Mouse (Mus musculus) forebrain, embryonic 16.5 days (tissue): ENCODE results near the gene Zic5. TPM values are rescaled to one million over a fixed set of nuclear protein-coding genes. Genes with fewer than 3 reads are reported as not detected.

Source experiments
- ATAC-seq: fragments of 200-750 bp; cut with Nextera tagmentation; 2 replicates; pipeline ENCODE4 v1.8.0; 2017; ENCODE audit warnings: mild to moderate bottlenecking, moderate library complexity
- H3K27ac ChIP-seq: fragments of 300-500 bp; sonication (generic); 2 replicates; pipeline ENCODE4 v1.5.1; 2014; ENCODE audit warnings: low read length, control low read depth
- H3K27me3 ChIP-seq: fragments of 300-500 bp; sonication (generic); replicated peaks from 2 replicates; pipeline ENCODE4 v1.6.1; 2014; ENCODE audit warnings: low read length; ENCODE audit not compliant: control insufficient read depth, insufficient read depth
- H3K36me3 ChIP-seq: fragments of 300-500 bp; sonication (generic); 2 replicates; pipeline ENCODE4 v1.6.1; 2014; ENCODE audit not compliant: control insufficient read depth, insufficient read depth
- H3K4me1 ChIP-seq: fragments of 300-500 bp; sonication (generic); replicated peaks from 2 replicates; pipeline ENCODE4 v1.6.1; 2014; ENCODE audit warnings: low read length; ENCODE audit not compliant: control insufficient read depth, insufficient read depth
- H3K4me2 ChIP-seq: fragments of 300-500 bp; sonication (generic); 2 replicates; pipeline ENCODE4 v1.6.1; 2014; ENCODE audit warnings: mild to moderate bottlenecking, low read length, control low read depth
- H3K4me3 ChIP-seq: fragments of 300-500 bp; sonication (generic); replicated peaks from 2 replicates; pipeline ENCODE4 v1.5.1; 2014; ENCODE audit warnings: mild to moderate bottlenecking, low read length, control low read depth
- H3K9ac ChIP-seq: fragments of 300-500 bp; sonication (generic); replicated peaks from 2 replicates; pipeline ENCODE4 v1.6.1; 2014; ENCODE audit warnings: low read depth, low read length, control low read depth
- H3K9me3 ChIP-seq: fragments of 300-500 bp; sonication (generic); 2 replicates; pipeline ENCODE4 v1.6.1; 2016; ENCODE audit warnings: low read length; ENCODE audit not compliant: control insufficient read depth
- WGBS: fragments of 180-500 bp; shearing (Covaris S2); extraction: QIAGEN DNeasy Blood & Tissue Kit; methylation state at CpG from one replicate; pipeline ENCODE4 v1.1.7; 2014; 5-methylcytosine and 5-hydroxymethylcytosine counted together
- polyA plus RNA-seq: library from polyadenylated mRNA; unstranded; fragments of >200 nt; fragmentation: Nextera tagmentation; extraction: Ambion mirVana; gene quantifications from 2 replicates; pipeline ENCODE4 v1.2.1, GENCODE M21; 2015

Zic5 gene
- polyA plus RNA-seq, 1 experiment from 2014 or later = 8.7 TPM

DNA sequence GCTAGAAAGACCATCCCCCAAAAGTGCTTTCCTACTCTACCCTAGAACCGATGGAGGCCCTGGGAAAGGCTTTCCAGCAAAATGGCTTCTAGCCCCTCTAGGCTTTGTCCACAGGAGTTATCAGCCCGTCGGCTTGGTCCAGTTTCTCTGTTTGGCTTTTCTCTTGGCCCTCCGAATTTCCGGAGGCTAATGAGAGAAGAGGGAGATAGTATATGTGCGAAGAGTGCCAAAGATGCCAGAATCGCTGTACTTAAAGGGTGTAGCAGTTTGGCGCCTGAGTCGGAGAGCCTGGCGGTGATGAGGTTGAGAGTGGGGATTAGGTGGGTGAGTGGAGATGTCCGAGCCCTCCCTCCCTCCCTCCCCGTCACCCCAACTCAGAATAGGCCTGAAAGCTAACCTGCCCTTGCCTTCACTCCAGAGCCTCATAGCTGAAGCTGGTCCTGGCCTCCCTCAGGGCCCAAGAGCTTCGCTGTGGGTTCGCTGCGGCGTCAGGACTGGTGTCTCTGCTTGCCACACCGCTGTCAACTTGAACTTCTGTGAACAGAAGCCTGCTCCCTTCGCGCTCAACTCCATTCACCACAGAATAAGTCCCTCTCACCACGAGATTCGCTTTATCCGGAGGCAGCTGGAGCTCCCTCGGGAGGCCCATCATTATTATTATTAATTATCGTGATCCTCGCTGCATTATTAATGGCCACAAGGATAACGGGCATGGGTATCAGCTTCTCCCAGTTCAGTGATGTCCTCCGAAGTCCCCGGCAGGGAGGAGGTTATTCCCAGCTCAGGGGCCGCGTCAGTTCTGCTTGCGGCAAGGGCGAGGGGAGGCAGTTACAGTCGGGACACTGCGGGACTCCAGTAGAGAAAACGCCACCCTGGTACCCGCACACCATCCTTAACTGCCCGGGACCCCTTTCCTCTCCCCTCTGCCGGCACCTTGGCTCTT lies 16.9 kb upstream of the Zic5 start:
- H3K9ac ChIP-seq = peak overlapping the region; percentile 45
- no peaks in the 10 kb centered on the region for H3K9me3 ChIP-seq
- peak overlapping the region; percentile 12 for H3K4me3 ChIP-seq
- ATAC-seq = peak; percentile 5; the same call in 1 of the 2 replicates
- peaks cover 46% of the 10 kb centered on the region for H3K27me3 ChIP-seq
- no peaks in the 10 kb centered on the region for H3K36me3 ChIP-seq
- peak overlapping the region; percentile 67 for H3K27ac ChIP-seq
- H3K4me2 ChIP-seq = peak overlapping the region; percentile 41
- WGBS = 12% methylated on average over 38 of the region's 38 CpGs
- peaks cover 19% of the 10 kb centered on the region for H3K4me1 ChIP-seq

GRCm38 (mm10) chr14:122481181-122481580 lies 15.7 kb upstream of the Zic5 start:
- Histone ChIP-seq H3K4me1 (peaks cover 22% of the 10 kb centered on the region), H3K9ac (peak overlapping the region; percentile 38; the same call in 1 of the 2 replicates), H3K27me3 (peaks cover 43% of the 10 kb centered on the region), H3K27ac (peak overlapping the region; percentile 52; the same call in 1 of the 2 replicates), H3K36me3 (no peaks in the 10 kb centered on the region), H3K9me3 (no peaks in the 10 kb centered on the region), H3K4me3 (peak overlapping the region; percentile 25), H3K4me2 (peak overlapping the region; percentile 41)
- peak; percentile 24; the same call in 1 of the 2 replicates for ATAC-seq
- WGBS = 24% methylated on average over 15 of the region's 15 CpGs

- H3K4me1 ChIP-seq = peaks cover 29% of the 10 kb centered on the region
- WGBS = 19% methylated on average over 2 of the region's 2 CpGs
- H3K4me2 ChIP-seq = peak overlapping the region; percentile 42
- H3K27me3 ChIP-seq = peaks cover 38% of the 10 kb centered on the region
- no peak overlapping the region for H3K9ac ChIP-seq
- no peaks in the 10 kb centered on the region for H3K36me3 ChIP-seq
- no peaks in the 10 kb centered on the region for H3K9me3 ChIP-seq
- H3K27ac ChIP-seq = no peak overlapping the region
- ATAC-seq = no peak
- peak overlapping the region; percentile 22 for H3K4me3 ChIP-seq
Observed at GRCm38 (mm10) chr14:122480355-122480754, 14.9 kb upstream of the Zic5 start.

GRCm38 (mm10) chr14:122479461-122480109 lies 14.1 kb upstream of the Zic5 start:
- Histone ChIP-seq H3K36me3 (no peaks in the 10 kb centered on the region), H3K9me3 (no peaks in the 10 kb centered on the region), H3K4me1 (peaks cover 32% of the 10 kb centered on the region), H3K27ac (no peak overlapping the region), H3K9ac (no peak overlapping the region), H3K4me2 (peak overlapping the region; percentile 30; the same call in 1 of the 2 replicates), H3K4me3 (peak overlapping the region; percentile 56), H3K27me3 (peaks cover 31% of the 10 kb centered on the region)
- WGBS = 14% methylated on average over 17 of the region's 17 CpGs
- no peak for ATAC-seq

DNA sequence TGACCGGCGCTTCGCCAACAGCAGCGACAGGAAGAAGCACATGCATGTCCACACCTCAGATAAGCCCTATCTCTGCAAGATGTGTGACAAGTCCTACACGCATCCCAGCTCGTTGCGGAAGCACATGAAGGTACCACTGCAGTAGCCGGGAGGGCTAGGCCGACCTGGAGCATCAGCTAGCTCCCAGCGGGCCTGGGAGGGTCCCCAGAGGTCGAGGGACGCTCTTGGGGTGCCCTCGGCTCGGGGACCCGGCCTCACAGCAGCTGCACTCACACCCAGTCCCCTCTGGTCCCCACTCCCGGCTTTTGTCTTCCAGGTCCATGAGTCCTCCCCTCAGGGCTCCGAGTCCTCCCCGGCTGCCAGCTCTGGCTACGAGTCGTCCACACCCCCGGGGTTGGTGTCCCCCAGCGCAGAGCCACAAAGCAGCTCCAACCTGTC lies 13.1 kb upstream of the Zic5 start:
- Histone ChIP-seq H3K4me3 (peak overlapping the region; percentile 56), H3K4me1 (peaks cover 40% of the 10 kb centered on the region), H3K36me3 (no peaks in the 10 kb centered on the region), H3K27me3 (peaks cover 23% of the 10 kb centered on the region), H3K9me3 (no peaks in the 10 kb centered on the region), H3K27ac (peak overlapping the region; percentile 11), H3K9ac (peak overlapping the region; percentile 59), H3K4me2 (peak overlapping the region; percentile 74)
- no peak for ATAC-seq
- WGBS = under 1% methylated on average over 22 of the region's 22 CpGs

DNA sequence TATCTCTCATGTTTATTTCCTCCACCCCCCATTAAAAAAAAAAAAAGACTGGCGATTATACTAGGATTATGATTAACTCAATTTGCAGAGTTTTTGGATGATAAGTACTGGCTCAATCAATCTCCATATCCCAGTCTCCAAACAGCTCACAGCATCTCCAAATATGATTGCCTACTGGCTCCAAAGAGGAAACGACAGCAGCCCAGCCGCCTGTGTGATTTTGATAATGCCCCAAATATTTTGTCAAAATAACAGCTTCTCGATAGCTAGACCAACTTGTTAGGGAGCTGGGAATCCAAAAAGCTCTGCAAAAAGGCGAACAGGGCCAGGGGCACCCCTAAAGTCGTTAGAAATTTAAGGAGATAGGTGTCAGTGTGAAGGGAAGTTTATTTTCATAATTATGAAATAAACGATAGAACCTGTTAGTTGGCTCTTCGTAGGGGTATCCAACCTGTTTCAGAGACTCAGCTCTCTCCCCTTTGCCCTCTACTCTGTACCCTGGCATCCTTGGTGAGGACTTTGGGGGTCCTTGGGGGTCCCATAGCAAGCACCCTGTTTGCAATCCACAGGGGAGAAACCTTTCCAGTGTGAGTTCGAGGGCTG lies 12.6 kb upstream of the Zic5 start:
- H3K27ac ChIP-seq = peak overlapping the region; percentile 11
- peak overlapping the region; percentile 74 for H3K4me2 ChIP-seq
- H3K27me3 ChIP-seq = peaks cover 20% of the 10 kb centered on the region
- no peaks in the 10 kb centered on the region for H3K36me3 ChIP-seq
- 3% methylated on average over 9 of the region's 9 CpGs for WGBS
- peaks cover 40% of the 10 kb centered on the region for H3K4me1 ChIP-seq
- H3K9ac ChIP-seq = peak overlapping the region; percentile 59
- H3K4me3 ChIP-seq = peak overlapping the region; percentile 56
- no peak for ATAC-seq
- H3K9me3 ChIP-seq = no peaks in the 10 kb centered on the region

DNA sequence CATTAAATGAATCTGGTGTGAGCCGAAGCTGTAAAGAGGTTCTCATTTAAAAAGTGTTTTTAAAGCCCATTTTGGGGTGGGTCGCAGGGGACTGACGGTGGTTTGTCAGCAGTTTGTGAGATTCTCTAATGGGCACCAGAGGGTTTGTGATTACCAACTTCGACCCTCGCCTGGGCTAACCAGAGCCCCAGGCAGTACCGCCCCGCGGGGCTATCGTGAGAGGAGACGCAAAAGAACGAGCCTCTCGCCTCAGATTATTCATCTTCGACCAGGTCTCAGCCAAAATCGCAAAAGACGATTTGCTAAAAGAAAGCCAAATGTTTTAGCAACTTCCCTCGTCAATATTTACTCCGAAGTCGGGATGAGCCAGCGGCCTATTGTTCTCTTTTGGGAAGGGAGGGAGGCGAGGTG lies 11.8 kb upstream of the Zic5 start:
- under 1% methylated on average over 20 of the region's 20 CpGs for WGBS
- H3K9ac ChIP-seq = peak overlapping the region; percentile 71

DNA sequence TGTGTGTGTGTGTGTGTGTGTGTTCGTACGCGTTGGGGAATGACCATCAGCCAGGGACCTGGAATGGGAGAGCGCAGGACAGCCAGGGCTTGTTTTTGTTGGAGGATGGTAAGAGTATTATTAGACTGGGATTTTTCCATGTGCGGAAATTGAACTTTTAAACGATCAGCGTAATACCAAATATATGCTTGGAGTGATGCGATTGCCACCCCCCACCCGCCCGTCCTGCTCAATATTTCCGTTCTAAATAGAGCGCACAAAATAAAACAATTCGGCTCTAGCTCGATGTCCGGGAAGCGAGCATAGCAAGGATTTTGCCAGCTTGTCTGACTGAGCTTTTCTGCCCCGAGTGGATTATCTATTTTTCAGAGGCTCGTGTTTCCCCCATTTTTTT lies 11.3 kb upstream of the Zic5 start:
- Histone ChIP-seq H3K4me3 (peak overlapping the region; percentile 56), H3K9ac (peak overlapping the region; percentile 71), H3K4me2 (peak overlapping the region; percentile 74), H3K27ac (peak overlapping the region; percentile 91; the same call in 1 of the 2 replicates), H3K27me3 (peaks cover 14% of the 10 kb centered on the region; the same call in 1 of the 2 replicates), H3K36me3 (no peaks in the 10 kb centered on the region), H3K9me3 (no peaks in the 10 kb centered on the region), H3K4me1 (peaks cover 31% of the 10 kb centered on the region)
- 0% methylated on average over 18 of the region's 18 CpGs for WGBS
- no peak for ATAC-seq

More for the DNA sequence above, 11.8 kb upstream of the Zic5 start:
- no peak for ATAC-seq
- no peaks in the 10 kb centered on the region for H3K36me3 ChIP-seq
- H3K4me3 ChIP-seq = peak overlapping the region; percentile 56
- peak overlapping the region; percentile 74 for H3K4me2 ChIP-seq
- H3K27ac ChIP-seq = peak overlapping the region; percentile 91
- no peaks in the 10 kb centered on the region for H3K9me3 ChIP-seq
- H3K4me1 ChIP-seq = peaks cover 33% of the 10 kb centered on the region
- H3K27me3 ChIP-seq = peaks cover 18% of the 10 kb centered on the region; the same call in 1 of the 2 replicates
